Mouse (Mus musculus): Measurements from ENCODE around the gene Fer1l5. TPM values are rescaled to one million over a fixed set of nuclear protein-coding genes. Genes with fewer than 3 reads are reported as not detected.

The Fer1l5 gene
- total RNA-seq (2021): not detected
- long read RNA-seq, experiment 1: 0 reads
- long read RNA-seq, experiment 2: 0 reads

DNA sequence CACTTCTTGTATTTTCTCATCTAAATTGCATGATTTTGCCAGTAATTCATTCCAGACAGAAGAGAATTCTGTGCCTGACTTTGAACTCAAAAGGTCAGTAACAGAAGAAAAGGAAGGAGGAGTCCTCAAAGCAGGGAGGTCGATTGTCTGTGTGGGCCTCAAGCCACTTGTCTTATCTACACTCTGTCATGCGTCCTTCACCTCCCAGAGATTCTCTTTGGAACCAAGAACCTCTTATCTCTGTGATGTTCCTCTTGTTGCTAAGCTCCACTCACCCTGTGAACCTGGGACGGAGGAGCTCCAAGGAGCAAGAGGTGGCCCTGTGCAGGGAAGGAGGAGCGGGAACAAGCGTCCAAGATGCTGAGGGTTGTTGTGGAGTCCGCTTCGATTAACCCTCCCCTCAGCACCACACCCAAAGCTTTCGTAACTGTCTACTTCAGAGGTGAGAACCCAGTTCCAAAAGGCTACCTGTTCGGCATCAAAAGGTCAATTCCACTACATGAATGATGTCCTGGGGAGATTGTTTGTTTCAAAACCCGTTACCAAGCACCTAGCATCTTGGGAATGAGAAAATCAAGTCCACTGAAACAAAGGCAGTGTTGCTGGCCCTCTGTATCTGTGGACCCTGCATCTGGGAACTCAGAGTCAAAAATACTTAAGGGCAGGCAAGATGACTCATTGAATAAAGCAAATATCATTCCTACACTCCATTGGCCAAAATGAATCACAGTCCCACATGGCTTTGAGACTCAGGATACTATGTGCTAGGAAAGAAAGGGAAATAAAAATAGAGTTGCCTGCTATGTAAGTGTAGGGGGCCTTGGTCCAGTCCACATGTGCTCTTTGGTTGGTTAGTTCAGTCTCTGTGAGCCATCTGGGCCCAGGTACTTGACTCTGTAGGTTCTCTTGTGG lies at the start of gene Fer1l5:
Fer1l5 (plus strand) TSS at position 358 of the 912 bp plus-strand sequence.
- no peak for DNase-seq

GRCm38 (mm10) chr1:36323076-36323475 lies 49.0 kb upstream of the Fer1l5 start:
- no peak for DNase-seq

- peak; percentile 64 to 67 for DNase-seq
These were observed 48.2 kb upstream of the Fer1l5 start for GRCm38 (mm10) chr1:36323746-36324448.

DNA sequence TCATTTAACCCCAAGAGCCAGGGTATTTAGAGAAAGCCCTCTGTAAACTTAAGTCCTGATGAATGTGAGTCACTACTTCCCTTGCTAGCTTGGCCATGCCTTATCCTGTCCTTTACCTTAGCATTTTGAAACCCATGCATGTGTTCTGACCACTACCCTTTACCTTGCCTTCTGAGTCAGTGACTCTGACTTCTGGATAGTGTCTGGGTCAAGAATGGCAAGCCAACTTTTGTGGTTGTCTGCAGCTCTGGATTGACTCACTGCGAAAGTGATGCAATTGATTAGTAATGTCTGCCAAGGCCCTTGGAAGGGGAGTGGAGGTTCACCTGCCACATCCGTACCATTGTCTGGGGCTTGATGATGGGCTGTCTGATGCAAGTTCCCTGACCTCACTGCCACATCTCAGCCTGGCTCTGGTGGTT lies 46.2 kb upstream of the Fer1l5 start:
- no peak for DNase-seq

GRCm38 (mm10) chr1:36326815-36327214 lies 45.3 kb upstream of the Fer1l5 start:
- DNase-seq: no peak

- DNase-seq: no peak
These were observed 40.3 kb upstream of the Fer1l5 start for GRCm38 (mm10) chr1:36331743-36332142.

GRCm38 (mm10) chr1:36332955-36333887 lies 38.9 kb upstream of the Fer1l5 start:
- no peak for DNase-seq

DNA sequence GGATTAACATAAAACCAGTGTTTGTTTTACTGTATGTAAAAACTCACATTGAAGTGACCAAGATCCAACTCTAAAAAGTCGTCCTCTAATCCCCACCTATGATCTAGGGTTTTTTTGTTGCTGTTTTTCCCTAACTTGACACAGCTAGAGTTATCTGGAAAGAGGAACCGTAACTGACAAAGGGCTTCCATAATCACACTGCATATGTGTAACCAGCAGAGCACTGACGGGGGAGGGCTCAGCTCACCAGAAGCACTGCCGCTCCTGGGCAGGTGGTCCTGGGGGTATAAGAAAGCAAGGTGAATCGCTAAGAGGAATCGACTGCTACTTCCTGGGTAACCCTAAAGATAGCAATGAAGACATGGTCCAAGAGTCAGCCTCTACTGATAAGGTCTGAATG lies 29.5 kb upstream of the Fer1l5 start:
- DNase-seq: no peak

DNA sequence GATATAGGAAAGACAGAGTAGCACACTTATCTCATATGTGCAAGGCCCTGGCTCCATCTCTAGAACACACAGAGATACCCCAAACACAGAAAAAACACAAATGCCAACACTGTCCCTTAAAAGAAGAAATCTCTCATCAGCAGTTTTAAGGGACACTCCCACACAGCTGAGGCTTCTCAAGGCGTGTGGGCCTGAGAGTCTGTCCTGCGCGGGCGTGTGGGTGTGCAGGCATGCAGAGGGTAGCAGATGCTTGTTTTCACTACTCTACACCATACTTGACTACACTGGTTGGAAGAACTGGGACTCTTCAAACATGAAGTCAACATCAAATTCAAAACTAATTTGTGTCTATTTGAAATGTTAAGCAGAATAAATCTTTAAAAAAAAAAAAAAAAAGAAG lies 19.7 kb upstream of the Fer1l5 start:
- DNase-seq: no peak

DNA sequence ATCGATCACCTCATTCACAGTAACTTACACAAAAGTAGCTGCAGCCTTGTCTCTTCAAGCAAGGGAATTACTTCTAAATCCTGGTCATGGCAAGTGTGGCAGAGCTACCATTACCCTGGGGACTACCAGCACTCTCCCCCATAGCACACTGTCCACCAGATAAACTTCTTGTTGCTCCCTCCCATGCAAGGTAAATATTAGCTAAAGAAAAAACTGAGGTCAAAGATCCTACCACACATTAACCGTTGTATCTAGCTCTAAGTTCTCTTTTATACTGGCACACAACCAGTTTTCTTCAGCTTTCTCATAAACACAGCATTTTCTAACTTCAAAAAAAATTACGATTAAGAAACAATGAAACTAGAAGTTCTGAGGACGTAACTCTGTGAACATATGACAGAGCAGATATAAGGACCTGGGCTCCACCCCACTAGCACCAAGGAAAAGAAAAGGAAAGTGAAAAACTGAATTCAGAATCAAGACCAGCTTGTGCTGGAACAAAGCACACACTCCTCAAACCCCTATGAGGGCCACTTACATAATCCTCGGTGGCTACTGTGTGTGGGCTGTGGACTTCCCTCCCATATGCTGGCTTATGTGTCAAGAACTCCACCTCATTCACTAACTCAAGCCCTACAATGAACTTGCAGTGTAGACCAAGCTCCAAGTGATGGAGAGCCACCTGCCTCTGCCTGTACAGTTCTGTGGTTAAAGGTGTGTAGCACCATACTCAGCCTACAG lies 15.0 kb upstream of the Fer1l5 start:
- DNase-seq: no peak

DNA sequence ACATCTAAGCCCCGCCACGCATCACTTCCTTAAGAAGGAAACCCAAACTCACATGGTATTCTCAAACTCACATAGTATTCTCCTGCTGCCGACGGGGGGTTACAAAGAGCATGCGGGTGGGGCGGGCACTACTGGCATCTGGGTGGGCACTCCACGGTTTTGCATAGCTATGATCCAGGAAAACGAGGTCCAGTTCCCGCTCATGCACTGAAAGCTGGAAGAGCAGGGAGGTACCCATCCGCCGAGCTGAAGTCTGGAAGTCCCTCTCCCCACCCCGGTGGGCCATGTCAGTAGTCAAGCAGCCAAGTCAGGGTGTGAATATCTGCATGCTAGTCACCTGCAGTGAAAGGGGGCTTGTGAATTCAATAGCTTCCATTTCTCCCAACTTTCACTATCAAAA lies 4.4 kb upstream of the Fer1l5 start:
- no peak for DNase-seq

- peak in 1 of 2 experiments; percentile 17 for DNase-seq
These were observed 3.8 kb upstream of the Fer1l5 start for GRCm38 (mm10) chr1:36368112-36368968.

DNA sequence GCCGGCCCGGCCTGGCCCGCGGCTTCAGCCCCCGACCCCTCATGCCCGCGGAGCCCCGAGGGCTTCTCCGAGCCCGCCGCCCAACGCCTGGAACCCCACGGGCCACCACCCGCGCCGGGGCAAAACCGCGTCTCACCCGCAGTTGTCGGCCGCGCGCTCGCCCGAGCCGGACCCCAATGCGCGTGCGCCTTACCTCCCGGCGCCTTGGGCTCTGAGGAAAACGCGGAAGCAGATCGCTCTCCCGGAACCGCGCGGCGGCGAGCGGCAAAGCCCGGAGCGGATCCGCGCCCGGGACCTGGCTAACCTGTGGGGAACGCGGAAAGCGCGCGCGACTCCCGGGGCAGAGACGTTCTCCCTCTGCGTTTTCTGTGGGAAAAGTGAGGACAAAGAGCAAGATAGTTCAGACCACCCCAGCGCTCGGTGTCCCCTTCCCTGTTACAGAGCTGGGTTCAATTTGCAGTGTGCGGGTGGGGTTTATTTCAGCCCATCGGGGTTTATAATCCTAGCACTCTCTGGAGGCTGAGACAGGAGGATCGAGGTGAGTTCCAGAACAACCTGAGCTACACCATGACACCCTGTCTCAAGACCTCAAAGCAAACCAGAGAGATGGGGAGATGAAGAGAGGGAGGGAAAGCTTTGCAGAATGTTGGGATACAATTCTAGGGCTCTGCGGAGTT lies 3.0 kb upstream of the Fer1l5 start, which contains the start of gene Kansl3:
Kansl3 (minus strand) TSS at position 213 of the 677 bp plus-strand sequence.
- DNase-seq: peak; percentile 92 to 95

DNA sequence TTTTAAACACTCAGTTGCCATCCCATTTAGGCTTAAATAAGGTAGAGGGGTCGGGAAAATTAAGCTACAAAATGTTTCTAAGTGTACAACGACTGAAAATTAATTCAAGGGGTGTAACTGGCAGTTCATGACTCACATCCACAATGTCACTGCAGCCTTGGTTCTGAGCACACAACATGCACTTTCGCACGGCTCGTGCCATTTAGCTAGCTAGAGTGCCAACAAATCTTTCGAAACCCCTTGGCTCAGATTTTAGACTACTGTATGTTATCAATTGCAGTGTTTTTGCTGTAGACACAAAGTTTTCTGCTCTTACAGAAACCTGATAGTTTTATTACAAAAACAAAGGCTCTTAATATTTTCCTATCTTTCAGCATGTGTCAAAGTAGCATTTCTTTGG lies 1.2 kb upstream of the Fer1l5 start:
- no peak for DNase-seq

- DNase-seq: no peak
These were observed 6.8 kb downstream of the Fer1l5 start for GRCm38 (mm10) chr1:36378880-36379279.

GRCm38 (mm10) chr1:36379582-36379981 lies 7.5 kb downstream of the Fer1l5 start:
- DNase-seq: no peak

DNA sequence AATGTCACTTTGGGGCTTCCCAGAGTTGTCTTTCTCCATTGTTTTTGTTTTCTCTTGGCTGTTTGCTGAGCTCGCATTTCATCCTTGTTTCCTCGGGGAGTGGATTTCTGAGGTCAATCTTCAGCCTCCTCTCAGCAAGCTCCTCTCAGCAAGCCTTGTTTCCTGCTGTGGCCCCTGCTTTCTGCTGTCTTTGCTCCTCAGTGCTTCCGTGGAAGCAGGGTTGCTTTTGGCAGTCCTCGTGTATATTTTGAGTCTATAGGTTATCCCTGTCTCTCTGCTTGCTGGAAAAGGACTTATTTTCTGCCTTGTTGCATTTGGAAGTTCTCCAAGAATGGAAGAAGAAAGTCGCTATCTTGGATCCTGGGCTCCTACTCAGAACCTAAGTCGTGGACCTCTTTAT lies 24.9 kb downstream of the Fer1l5 start:
- DNase-seq: no peak

GRCm38 (mm10) chr1:36401509-36401908 lies 29.4 kb downstream of the Fer1l5 start:
- no peak for DNase-seq

DNA sequence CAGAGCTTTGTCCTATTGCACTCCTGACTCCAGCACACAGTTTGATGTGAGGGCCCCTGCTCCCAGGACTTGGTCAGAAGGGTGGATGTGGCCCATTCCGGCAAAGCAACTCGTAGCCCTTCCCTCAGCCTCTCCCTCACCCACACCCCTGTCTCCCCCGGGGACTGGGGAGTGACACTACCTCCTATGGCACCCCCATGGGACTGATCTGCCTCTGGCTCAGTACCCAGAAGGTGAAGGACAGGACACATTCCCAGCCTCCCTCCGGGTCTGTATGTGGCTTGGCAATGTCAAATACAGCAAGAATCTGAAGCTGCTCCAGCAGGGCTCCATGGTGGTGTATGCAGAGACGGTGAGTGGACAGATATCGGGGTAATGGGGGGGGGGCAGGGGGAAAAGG lies 32.4 kb downstream of the Fer1l5 start:
- DNase-seq: no peak

DNA sequence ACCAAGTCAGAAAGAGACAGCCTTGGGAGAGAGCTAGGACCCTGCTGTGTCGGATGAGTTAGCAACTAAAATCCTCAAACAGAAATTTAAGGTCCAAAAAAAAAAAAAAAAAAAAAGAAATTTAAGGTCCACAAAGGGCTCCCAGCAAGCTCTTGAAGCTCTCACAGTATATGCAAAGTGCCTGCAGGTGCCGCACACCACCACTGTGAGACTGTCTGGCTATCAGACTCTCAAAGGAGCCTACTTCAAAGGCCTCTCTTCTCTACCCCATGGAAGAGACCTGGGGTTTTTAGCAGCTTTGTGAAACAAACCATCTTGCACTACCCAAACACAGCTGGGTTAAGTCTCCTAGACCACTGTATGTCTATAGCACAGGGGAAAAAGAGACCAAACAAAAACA lies 57.4 kb downstream of the Fer1l5 start:
- DNase-seq: no peak

Measured in heart, adult 18-20 months (tissue).